Mouse (Mus musculus): ENCODE data around the gene Zfp740. TPM values are rescaled to one million over a fixed set of nuclear protein-coding genes. Genes with fewer than 3 reads are reported as not detected.
A peak's percentile ranks its signal among the peaks of the same experiment; 100 is the strongest.

The Zfp740 gene
- polyA plus RNA-seq, 1 experiment from 2014 or later: 17.1 TPM

DNA sequence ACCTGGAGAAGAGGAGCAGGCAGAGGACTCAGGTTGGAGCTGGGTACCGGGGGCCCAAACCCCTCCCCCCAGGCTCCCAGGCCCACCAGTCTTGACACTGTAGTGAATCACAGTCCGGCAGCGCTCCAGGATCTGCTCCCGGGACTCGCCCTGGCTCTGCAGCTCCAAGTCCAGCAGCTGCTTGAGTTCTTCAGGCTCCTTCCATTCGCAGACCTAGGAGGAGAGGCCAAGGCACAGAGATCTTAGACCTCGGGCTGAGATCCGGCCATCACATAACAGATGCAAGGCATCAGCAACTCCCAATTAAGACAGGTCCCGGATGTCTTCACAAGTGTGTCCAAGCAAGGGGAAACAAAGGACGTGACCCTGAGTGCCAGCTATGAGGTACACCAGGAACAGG is 15.0 kb upstream of the Zfp740 start:
- WGBS (ENCODE audit: insufficient replicate concordance): 76% methylated on average over 10 of the region's 10 CpGs
- Histone ChIP-seq H3K27me3 (ENCODE audit: control insufficient read depth, insufficient read depth, low read depth, low read length) (no peaks in the 10 kb centered on the region), H3K4me3 (ENCODE audit: low read depth, low read length) (peak overlapping the region; percentile 39; the same call in 1 of the 2 replicates), H3K36me3 (ENCODE audit: control insufficient read depth, insufficient read depth) (no peaks in the 10 kb centered on the region), H3K27ac (ENCODE audit: low read length) (no peak overlapping the region), H3K4me1 (ENCODE audit: control insufficient read depth, low read depth, low read length) (peaks cover 7% of the 10 kb centered on the region), H3K4me2 (ENCODE audit: low read depth, low read length) (peak overlapping the region; percentile 33), H3K9ac (ENCODE audit: low read depth, low read length) (no peak overlapping the region; the same call in 1 of the 2 replicates), H3K9me3 (replicated peaks; ENCODE audit: control insufficient read depth, low read length) (no peaks in the 10 kb centered on the region)
- no peak for ATAC-seq (ENCODE audit: low read depth)

DNA sequence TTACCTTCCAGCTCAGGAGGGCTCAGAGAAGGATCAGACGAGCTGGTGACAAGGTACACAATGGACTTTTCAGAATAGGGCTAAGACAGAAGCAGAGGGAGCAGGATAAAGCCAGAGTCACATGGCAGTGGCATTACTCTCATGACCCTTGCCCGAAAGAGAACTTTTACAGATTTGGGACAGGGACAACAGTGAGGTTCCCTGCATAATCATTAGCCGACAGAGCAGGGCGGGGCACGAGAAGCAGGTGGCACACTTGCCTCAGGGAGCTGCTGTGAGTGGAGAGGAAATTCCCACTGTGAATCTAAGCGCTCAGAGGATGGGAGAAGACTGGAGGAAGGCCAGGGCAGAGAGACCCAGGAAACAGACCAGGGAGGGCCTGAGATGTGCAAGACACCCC is 14.2 kb upstream of the Zfp740 start:
- 34% methylated on average over 6 of the region's 6 CpGs for WGBS (ENCODE audit: insufficient replicate concordance)
- Histone ChIP-seq H3K4me3 (ENCODE audit: low read depth, low read length) (peak overlapping the region; percentile 39), H3K4me2 (ENCODE audit: low read depth, low read length) (peak overlapping the region; percentile 33), H3K9ac (ENCODE audit: low read depth, low read length) (peak overlapping the region; percentile 40; the same call in 1 of the 2 replicates), H3K4me1 (ENCODE audit: control insufficient read depth, low read depth, low read length) (peaks cover 11% of the 10 kb centered on the region), H3K9me3 (replicated peaks; ENCODE audit: control insufficient read depth, low read length) (no peaks in the 10 kb centered on the region), H3K27ac (ENCODE audit: low read length) (peak overlapping the region; percentile 34; the same call in 1 of the 2 replicates), H3K27me3 (ENCODE audit: control insufficient read depth, insufficient read depth, low read depth, low read length) (no peaks in the 10 kb centered on the region), H3K36me3 (ENCODE audit: control insufficient read depth, insufficient read depth) (no peaks in the 10 kb centered on the region)
- peak; percentile 53 for ATAC-seq (ENCODE audit: low read depth)

DNA sequence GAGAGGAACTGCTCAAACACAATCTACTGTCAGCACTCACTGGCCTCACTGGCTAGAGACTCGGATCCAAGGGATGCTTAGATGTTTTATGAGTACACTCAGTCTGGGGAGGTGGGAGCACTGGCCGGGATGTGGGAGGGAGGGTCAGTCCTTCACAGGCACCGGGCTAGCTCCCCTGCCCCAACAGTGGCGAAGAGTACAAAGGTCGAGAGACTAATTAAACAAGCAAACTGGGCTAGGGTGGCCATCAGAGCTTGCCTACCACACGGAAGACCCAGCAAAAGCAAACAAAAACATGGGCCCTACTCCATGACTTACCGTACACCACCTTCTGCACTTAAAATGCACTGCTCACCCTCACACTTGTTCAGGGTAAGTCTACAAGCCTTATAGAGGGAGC is 11.3 kb upstream of the Zfp740 start:
- Histone ChIP-seq H3K4me3 (ENCODE audit: low read depth, low read length) (no peak overlapping the region), H3K4me2 (ENCODE audit: low read depth, low read length) (no peak overlapping the region), H3K4me1 (ENCODE audit: control insufficient read depth, low read depth, low read length) (peaks cover 16% of the 10 kb centered on the region), H3K9me3 (replicated peaks; ENCODE audit: control insufficient read depth, low read length) (no peaks in the 10 kb centered on the region), H3K9ac (ENCODE audit: low read depth, low read length) (no peak overlapping the region), H3K36me3 (ENCODE audit: control insufficient read depth, insufficient read depth) (no peaks in the 10 kb centered on the region), H3K27me3 (ENCODE audit: control insufficient read depth, insufficient read depth, low read depth, low read length) (no peaks in the 10 kb centered on the region), H3K27ac (ENCODE audit: low read length) (peak overlapping the region; percentile 49)
- peak; percentile 49 for ATAC-seq (ENCODE audit: low read depth)
- WGBS (ENCODE audit: insufficient replicate concordance): 55% methylated on average over 7 of the region's 7 CpGs

DNA sequence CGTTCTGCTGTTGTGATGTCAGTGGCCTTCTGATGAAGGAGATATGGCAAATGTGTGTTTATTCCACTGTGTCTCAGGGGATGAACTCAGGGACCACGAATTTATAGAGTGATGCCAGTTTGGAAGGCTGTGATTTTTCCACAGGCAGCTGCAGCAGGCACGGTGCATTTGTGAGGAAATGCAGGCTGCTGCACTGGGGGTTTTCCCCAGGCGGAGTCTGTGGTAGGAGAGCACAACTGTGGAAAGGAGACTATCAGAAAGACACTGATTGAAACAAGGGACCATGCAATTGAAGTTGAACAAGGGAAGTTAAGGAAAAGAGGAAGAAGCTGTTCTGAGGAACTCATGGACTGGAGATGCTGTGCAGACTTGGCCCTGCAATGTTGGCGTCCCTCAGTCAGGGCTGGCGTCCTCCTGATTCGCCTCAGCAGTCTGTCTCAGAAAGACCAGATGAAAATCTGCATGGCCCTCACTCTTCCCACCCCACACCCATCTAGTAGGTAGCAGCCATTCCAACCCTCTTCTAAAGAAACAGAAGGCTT is 10.7 kb upstream of the Zfp740 start:
- 24% methylated on average over 7 of the region's 7 CpGs for WGBS (ENCODE audit: insufficient replicate concordance)
- no peak for ATAC-seq (ENCODE audit: low read depth)
- Histone ChIP-seq H3K27me3 (ENCODE audit: control insufficient read depth, insufficient read depth, low read depth, low read length) (no peaks in the 10 kb centered on the region), H3K27ac (ENCODE audit: low read length) (peak overlapping the region; percentile 36), H3K9me3 (replicated peaks; ENCODE audit: control insufficient read depth, low read length) (no peaks in the 10 kb centered on the region), H3K4me2 (ENCODE audit: low read depth, low read length) (no peak overlapping the region), H3K9ac (ENCODE audit: low read depth, low read length) (no peak overlapping the region), H3K4me3 (ENCODE audit: low read depth, low read length) (no peak overlapping the region), H3K4me1 (ENCODE audit: control insufficient read depth, low read depth, low read length) (peaks cover 16% of the 10 kb centered on the region), H3K36me3 (ENCODE audit: control insufficient read depth, insufficient read depth) (no peaks in the 10 kb centered on the region)

DNA sequence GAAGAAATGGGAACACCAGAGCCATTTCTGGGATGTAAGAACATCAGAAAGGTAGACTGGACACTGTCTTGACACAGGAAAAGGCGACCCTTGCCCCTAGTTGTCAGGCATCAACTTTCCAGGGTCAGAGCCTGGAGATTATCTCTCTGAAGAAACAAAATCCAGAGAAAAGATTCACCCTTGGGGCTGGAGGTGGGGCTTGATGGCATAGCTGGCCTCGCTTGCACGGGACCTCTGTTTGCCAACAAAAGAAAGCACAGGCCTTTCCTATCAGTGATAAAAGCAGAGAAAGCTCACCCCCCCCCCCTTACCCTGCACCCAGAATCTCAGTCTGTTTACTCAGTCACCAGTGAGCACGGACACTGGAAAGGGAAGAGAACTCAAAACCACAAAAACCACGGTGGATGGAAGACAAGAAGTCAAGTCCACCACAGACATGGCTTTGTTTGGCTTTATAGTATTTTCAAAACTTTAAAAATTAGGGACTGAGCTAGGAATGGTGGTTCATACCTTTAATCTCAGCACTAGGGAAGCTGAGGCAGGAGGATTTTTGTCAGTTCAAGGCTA is 10.1 kb upstream of the Zfp740 start:
- Histone ChIP-seq H3K4me1 (ENCODE audit: control insufficient read depth, low read depth, low read length) (peaks cover 16% of the 10 kb centered on the region), H3K27me3 (ENCODE audit: control insufficient read depth, insufficient read depth, low read depth, low read length) (no peaks in the 10 kb centered on the region), H3K4me2 (ENCODE audit: low read depth, low read length) (no peak overlapping the region), H3K36me3 (ENCODE audit: control insufficient read depth, insufficient read depth) (no peaks in the 10 kb centered on the region), H3K9ac (ENCODE audit: low read depth, low read length) (no peak overlapping the region), H3K4me3 (ENCODE audit: low read depth, low read length) (no peak overlapping the region), H3K9me3 (replicated peaks; ENCODE audit: control insufficient read depth, low read length) (no peaks in the 10 kb centered on the region), H3K27ac (ENCODE audit: low read length) (peak overlapping the region; percentile 36)
- no peak for ATAC-seq (ENCODE audit: low read depth)
- 9% methylated on average over 5 of the region's 5 CpGs for WGBS (ENCODE audit: insufficient replicate concordance)

DNA sequence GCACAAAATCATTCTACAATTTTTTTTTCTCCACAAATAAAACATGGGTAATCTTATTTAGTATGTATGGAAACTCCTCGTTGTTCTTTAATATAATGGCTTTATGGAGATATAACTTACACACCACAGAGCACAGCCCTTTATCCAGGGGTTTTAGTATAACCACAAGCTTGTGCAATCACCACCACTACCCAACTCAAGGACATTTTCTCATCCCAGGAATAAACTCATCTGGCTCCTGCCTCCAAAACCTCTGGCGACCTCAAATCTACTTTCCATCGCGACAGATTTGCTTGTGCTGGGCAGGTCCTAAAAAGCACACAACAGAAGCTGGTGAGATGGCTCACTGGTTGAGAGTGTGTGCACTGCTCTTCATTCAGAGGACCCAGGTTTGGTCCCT is 9.4 kb upstream of the Zfp740 start:
- Histone ChIP-seq H3K27me3 (ENCODE audit: control insufficient read depth, insufficient read depth, low read depth, low read length) (no peaks in the 10 kb centered on the region), H3K4me2 (ENCODE audit: low read depth, low read length) (no peak overlapping the region), H3K36me3 (ENCODE audit: control insufficient read depth, insufficient read depth) (no peaks in the 10 kb centered on the region), H3K4me1 (ENCODE audit: control insufficient read depth, low read depth, low read length) (peaks cover 16% of the 10 kb centered on the region), H3K9ac (ENCODE audit: low read depth, low read length) (no peak overlapping the region), H3K4me3 (ENCODE audit: low read depth, low read length) (no peak overlapping the region), H3K27ac (ENCODE audit: low read length) (peak overlapping the region; percentile 15), H3K9me3 (replicated peaks; ENCODE audit: control insufficient read depth, low read length) (no peaks in the 10 kb centered on the region)
- no peak for ATAC-seq (ENCODE audit: low read depth)
- 54% methylated on average over 4 of the region's 4 CpGs for WGBS (ENCODE audit: insufficient replicate concordance)

DNA sequence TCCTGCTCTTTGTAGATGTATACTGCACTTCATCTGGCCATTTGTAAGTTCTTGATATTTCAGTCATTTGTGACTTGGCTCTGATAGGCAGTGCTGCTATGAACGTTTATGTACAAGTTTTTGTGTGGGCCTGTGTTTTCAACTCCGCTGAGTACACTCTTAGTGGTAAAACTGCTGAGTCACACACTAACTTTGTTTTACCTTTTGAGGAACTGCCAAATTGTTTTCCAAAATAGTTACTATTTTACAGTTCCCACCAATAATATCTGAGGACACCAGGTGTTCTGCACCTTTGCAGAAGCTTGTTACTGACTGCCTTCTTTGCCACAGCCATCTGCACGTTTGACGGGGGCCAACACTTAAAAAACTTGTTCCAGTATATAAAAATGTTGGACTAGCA is 8.6 kb upstream of the Zfp740 start:
- H3K4me3 ChIP-seq (ENCODE audit: low read depth, low read length): no peak overlapping the region
- 28% methylated on average over 4 of the region's 4 CpGs for WGBS (ENCODE audit: insufficient replicate concordance)
- no peaks in the 10 kb centered on the region for H3K36me3 ChIP-seq (ENCODE audit: control insufficient read depth, insufficient read depth)
- no peaks in the 10 kb centered on the region for H3K27me3 ChIP-seq (ENCODE audit: control insufficient read depth, insufficient read depth, low read depth, low read length)
- no peak overlapping the region for H3K9ac ChIP-seq (ENCODE audit: low read depth, low read length)
- H3K4me1 ChIP-seq (ENCODE audit: control insufficient read depth, low read depth, low read length): peaks cover 16% of the 10 kb centered on the region
- ATAC-seq (ENCODE audit: low read depth): no peak
- H3K9me3 ChIP-seq (replicated peaks; ENCODE audit: control insufficient read depth, low read length): no peaks in the 10 kb centered on the region
- H3K4me2 ChIP-seq (ENCODE audit: low read depth, low read length): no peak overlapping the region
- H3K27ac ChIP-seq (ENCODE audit: low read length): peak overlapping the region; percentile 51

DNA sequence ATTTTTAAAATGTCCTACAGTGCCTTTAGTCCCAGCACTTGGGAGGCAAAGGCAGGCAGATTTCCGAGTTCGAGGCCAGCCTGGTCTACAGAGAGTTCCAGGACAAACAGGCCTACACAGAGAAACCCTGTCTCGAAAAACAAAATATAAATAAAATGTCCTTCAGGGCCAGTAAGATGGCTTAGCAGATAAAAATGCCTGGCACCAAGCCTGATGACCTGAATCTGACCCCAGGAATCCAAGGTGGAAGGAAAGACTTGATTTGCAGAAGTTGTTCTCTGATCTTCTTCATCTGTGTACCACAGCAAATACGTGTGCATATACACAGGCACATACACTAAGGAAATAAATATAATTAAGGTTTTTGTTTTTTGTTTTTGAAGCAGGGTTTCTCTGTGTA is 7.7 kb upstream of the Zfp740 start:
- ATAC-seq (ENCODE audit: low read depth): no peak
- Histone ChIP-seq H3K9ac (ENCODE audit: low read depth, low read length) (no peak overlapping the region), H3K4me1 (ENCODE audit: control insufficient read depth, low read depth, low read length) (peaks cover 13% of the 10 kb centered on the region), H3K27ac (ENCODE audit: low read length) (no peak overlapping the region), H3K9me3 (replicated peaks; ENCODE audit: control insufficient read depth, low read length) (no peaks in the 10 kb centered on the region), H3K4me3 (ENCODE audit: low read depth, low read length) (no peak overlapping the region), H3K36me3 (ENCODE audit: control insufficient read depth, insufficient read depth) (no peaks in the 10 kb centered on the region), H3K27me3 (ENCODE audit: control insufficient read depth, insufficient read depth, low read depth, low read length) (no peaks in the 10 kb centered on the region), H3K4me2 (ENCODE audit: low read depth, low read length) (no peak overlapping the region)
- WGBS (ENCODE audit: insufficient replicate concordance): 62% methylated on average over 4 of the region's 4 CpGs

DNA sequence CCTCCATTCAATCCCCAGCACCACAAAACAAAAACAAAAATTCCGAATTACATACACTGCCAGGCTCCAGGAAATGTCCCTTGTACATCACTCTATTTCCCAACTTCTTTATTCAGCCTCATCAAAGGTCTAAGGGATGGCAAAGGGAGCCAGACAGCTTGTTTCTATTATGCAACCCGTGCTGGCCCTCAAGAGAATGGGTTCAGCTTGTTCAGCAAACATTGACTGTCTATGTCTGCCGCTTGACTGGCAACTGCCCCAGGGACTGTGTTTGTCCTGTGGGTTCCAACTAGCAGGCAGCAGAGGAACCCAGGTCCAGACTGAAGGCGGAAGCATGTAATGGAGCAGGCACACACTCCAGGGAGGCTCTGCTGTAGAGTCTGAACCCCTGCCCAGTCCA is 4.2 kb upstream of the Zfp740 start:
- Histone ChIP-seq H3K9ac (ENCODE audit: low read depth, low read length) (no peak overlapping the region), H3K27ac (ENCODE audit: low read length) (peak overlapping the region; percentile 77), H3K36me3 (ENCODE audit: control insufficient read depth, insufficient read depth) (no peaks in the 10 kb centered on the region), H3K27me3 (ENCODE audit: control insufficient read depth, insufficient read depth, low read depth, low read length) (no peaks in the 10 kb centered on the region), H3K9me3 (replicated peaks; ENCODE audit: control insufficient read depth, low read length) (no peaks in the 10 kb centered on the region), H3K4me2 (ENCODE audit: low read depth, low read length) (no peak overlapping the region), H3K4me3 (ENCODE audit: low read depth, low read length) (no peak overlapping the region), H3K4me1 (ENCODE audit: control insufficient read depth, low read depth, low read length) (peaks cover 17% of the 10 kb centered on the region)
- ATAC-seq (ENCODE audit: low read depth): peak; percentile 19
- WGBS (ENCODE audit: insufficient replicate concordance): 55% methylated on average over 4 of the region's 4 CpGs
